Mouse (Mus musculus): Measurements from ENCODE around the gene Ap3m1.

GRCm38 (mm10) chr14:20991492-20991891 is 60.8 kb downstream of the Ap3m1 start:
- TF ChIP-seq MAX (IDR thresholded peaks at IDR 0.05; ENCODE audit: low read depth) (no peak), POLR2A (IDR thresholded peaks at IDR 0.05; ENCODE audit: insufficient read length, low read depth) (no peak), POLR2AphosphoS2 (IDR thresholded peaks at IDR 0.05; ENCODE audit: insufficient read length, low read depth) (no peak)

All from myocyte (in vitro differentiated cells).